Mouse (Mus musculus) lung, postnatal 4 days (tissue): ENCODE data around the gene Stx1b.
"Not testable (repeated sequence)": the region's sequence is repeated elsewhere in the genome, so short reads cannot be mapped to it uniquely, and the experiment has no call there.

Experiments used
- DNase-seq, 2 experiments: peaks; one replicate each; pipeline ENCODE4 v3.0.0; 2021

Gene Stx1b

DNA sequence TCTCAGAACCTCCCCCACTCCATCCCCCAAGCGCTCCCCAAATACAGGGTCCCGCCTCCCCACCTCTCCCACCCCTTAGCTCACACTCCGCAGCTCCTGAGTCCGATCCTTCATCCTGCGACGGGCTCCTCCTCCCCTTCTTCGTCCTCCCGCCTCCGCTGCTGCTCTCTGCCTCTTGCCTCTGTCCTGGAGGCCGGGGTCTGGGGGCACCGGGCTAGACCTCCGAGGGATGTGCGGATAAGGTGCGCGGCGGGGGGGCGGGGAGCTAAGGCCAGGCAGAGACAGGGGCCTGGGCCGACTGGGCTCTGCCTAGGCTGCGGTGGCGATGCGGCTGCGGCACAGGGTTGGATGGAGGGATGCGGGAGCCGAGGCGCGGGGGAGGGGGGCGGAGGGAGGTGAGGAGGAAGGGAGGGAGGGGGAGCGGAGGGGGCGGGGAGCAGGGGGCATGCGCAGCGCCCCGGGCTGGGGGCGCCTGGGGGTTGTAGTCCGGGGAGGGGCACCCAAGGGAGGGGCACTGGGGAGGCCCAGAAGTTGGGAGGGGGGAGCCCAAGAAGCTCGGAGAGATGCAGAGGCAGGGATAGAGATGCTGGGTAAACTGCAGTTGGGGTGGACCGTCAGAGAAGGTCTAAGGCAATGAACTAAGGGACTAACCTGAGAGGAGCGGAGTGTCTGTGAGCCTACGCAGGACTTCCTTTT is at the start of gene Stx1b, which contains the start of gene Stx4a:
Gene Stx1b (minus strand): TSS at position 374 of the 696 bp plus-strand sequence.
Gene Stx4a (plus strand): TSS at position 119 of the 696 bp plus-strand sequence.
- DNase-seq = no peak

DNA sequence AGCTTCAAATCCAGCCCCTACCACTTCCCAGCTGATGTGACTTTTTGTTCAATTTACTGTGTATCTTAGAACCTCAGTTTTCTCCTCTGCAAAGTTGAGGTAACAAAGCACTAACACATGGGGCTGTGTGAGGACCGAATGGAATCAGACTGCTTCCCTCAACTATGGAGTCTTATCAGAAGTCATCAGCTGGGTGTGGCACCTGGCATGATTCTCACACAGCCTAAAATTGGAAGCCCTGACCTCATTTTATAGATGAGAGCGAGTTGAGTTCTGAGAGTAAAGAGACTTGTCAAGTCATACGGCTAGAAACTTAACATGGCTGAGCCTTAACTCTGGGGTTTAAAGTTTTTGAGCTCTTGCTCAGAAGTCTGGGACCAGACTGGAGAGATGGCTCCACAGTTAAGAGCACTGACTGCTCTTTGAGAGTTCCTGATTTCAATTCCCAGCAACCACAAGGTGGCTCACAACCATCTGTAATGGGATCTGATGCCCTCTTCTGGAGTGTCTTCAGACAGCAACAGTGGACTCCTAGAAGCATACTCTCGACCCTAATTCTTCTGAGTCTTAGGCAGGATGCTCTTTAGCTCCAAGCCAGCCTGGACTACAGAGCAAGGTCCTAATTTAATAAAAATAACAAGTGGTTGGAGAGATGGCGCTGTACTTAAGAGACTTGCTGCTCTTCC is 45.9 kb upstream of the Stx1b start:
- DNase-seq = no peak

- DNase-seq = no peak
Observed at GRCm38 (mm10) chr7:127869149-127869810, 44.9 kb upstream of the Stx1b start.

- no peak for DNase-seq
Observed at GRCm38 (mm10) chr7:127867641-127868040, 43.3 kb upstream of the Stx1b start.

GRCm38 (mm10) chr7:127866434-127866833 is 42.1 kb upstream of the Stx1b start:
- DNase-seq = no peak

DNA sequence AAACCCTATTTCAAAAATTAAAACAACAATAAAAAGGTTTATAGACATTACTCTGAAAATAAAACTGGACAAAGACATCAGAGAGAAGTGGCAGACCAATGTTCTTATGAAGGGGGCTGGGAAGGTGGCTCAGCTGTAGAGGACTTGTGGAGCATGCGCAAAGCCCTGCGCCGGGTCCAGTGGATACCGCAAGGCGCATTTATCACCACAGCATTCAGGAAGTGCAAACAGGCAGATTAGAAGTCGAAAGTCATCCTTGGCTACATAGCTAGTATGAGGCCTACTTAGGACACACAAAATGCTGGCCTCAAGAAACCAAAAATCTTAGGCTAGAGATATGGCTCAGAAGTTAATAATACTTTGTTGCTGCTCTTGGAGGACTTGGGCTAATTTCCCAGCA is 33.9 kb upstream of the Stx1b start:
- no peak for DNase-seq

GRCm38 (mm10) chr7:127850906-127851305 is 26.6 kb upstream of the Stx1b start:
- DNase-seq = no peak

DNA sequence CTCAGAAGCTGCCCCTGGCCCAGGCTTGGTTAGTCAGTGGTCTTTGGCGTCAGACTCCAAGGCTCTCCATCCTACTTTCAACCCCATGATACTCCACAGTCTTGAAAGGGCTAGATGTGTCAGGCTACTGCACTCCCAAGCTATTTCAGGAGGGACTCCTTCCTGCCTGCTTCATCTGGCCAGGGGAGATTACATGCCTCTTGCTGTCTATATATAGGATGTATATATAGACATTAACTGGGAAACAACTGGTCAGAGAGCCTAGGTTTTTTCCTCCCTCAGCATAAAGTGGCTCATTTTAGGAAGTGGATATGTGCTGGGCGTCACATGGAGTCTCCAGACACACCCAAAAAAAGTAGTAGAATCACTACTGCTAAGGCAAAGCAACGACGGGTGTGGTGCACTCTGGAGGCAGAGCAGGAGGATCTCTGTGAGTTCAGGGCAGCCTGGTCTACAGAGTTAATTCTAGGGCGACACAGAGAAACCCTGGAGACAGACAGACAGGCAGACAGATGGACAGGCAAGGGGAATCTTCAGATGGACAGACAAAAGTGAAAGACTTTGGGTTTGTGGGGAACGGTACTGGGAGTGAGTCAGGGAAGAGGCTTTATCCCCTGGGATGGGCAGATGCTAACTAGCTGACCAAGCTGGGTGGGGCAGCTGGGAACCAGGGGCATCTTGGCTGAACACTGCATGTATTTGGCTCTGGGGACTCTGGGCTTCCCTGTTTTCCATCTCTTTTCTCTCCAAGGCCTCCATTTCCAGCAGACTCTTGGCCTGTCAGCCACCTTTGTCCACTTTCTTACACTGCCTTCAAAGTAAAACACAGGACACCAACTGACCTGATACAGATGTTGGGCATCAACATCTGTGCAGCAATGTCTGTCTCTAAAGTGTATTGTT is 25.9 kb upstream of the Stx1b start:
- DNase-seq = no peak

GRCm38 (mm10) chr7:127842001-127842718 is 17.8 kb upstream of the Stx1b start:
- peak; percentile 85 to 86 for DNase-seq

DNA sequence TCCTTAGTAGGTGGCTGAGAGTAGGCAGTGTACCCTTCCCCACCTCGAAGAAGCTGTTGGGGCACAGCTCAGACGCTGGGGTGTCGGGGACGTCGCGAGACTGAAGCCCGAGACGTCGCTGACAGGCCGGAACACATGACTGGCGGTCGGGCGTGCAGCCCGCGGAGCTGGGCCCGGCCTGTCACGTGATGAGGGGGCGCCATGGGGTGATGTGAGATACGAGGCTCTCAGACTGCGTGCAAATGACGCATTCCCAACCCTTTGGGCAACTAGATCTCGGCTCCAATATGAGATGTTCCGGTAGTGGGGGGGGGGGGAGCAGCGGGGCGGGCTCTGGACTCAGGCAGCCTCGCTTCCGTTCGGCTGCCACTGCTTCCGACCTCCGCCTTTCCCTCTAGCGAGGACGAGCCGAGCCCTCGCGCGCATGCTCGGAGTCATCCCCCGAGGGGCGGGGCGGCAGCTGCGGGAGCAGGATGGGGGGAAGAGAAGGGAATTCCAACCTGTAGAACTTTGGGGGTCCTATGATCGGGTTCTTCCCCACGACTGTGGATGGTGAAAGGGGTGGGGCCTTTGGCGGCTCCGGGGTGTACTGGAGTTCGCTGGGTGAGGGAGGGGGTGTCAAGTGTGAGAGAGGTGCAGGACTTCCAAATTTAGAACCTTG is 17.1 kb upstream of the Stx1b start:
- DNase-seq = peak; percentile 95 to 98

DNA sequence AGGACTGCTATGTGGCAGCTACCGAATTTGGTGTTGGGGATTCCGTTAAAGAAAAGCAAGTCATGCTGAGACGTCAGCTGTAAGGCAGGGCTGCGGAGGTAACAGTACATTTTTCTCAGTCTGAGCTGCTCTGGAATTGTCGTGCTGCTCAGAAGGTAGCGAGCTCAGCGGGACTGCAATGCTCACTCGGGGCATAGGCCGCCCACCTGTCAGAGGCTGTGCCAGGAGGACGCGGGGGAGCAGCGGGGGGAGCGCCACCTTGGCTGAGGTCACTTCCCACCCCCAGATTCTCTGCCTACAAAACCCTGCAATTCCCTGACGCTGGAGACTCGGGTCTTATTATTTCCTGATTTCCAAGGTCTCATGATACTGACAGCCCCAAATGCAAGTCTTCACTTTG is 16.5 kb upstream of the Stx1b start:
- DNase-seq = peak in 1 of 2 experiments; percentile 68

DNA sequence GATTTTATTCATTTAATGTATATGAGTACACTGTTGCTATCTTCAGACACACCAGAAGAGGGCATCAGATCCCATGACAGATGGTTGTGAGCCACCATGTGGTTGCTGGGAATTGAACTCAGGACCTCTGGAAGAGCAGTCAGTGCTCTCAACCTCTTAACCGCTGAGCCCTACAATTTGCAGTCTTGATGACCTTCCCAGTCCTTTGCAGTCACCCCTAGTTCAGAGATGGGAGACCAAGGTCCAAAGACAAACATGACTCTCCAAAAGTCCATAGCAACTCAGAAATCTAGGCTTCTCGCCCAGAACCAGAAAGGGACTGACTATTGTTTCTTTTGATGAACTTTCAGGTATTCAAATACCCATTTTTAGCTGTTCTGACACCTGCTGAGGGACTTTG is 15.7 kb upstream of the Stx1b start:
- not testable (repeated sequence) for DNase-seq

DNA sequence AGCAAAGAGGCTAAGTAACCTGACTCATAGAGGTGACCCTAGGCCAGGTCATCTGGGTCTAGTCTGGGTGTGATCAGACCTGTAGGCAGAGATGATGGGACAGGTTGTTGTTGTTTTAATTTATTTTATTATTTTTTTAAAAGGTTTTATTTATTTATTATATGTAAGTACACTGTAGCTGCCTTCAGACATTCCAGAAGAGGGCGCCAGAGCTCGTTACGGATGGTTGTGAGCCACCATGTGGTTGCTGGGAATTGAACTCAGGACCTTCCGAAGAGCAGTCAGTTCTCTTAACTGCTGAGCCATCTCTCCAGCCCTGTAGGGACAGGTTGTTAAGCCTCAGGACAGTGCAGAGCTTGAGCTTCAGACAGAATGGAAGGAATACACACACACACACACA is 13.5 kb upstream of the Stx1b start:
- not testable (repeated sequence) for DNase-seq

DNA sequence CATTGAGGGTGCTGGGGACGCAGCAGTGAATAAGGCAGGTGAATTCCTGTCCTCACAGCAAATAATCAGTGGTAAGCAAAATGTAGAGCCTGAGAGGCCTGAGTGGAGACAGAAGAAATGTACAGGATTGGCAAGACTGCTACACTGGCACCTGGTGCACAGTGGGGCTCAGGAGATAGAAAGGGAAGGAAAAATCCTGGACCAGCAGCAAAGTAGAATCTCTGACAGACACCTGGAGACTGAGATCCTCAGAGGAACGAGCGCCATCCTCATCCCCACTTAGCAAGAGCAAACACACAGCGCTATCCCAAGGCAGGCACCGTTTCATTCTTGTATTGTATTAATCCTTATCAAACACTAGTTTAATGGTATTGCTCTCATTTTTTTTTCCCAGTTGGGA is 13.1 kb upstream of the Stx1b start:
- DNase-seq = no peak

- no peak for DNase-seq
Observed at GRCm38 (mm10) chr7:127835550-127835949, 11.2 kb upstream of the Stx1b start.

- DNase-seq = no peak
Observed at GRCm38 (mm10) chr7:127823236-127824171, 845 bp downstream of the Stx1b start.

- DNase-seq = no peak
Observed at GRCm38 (mm10) chr7:127822494-127822893, 1.9 kb downstream of the Stx1b start.

DNA sequence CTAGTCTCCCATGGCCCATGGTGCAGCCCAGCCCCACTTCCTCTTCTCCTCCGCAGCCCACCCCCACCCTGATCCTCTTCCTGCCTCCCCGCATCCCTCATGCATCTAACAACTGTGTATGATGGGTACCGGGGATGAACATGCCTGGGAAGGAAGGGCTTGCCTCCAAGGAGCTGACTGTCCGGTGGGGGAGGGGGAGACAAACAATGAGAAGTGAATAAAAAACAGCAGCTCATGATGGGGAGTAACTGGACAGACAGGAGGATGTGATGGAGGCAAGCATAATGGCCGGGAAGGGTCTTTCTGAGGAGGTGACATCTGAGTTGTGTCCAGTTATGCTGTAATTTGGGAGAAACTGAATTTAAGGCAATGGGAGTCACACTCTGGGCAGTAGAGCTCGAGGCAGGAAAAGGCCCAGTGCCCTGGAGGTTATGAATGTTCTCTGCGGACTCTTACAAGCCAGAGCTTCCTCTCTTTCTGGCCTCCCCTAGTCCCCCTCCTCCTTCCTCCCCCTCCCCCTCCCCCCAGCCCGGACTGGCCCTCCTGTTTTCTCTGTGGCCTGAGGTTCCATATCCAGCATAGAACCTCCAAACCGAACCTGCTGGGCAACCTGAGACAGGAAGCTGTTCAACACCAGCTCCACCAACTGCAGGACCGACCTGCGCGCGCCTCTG is 3.4 kb downstream of the Stx1b start:
- DNase-seq = no peak

DNA sequence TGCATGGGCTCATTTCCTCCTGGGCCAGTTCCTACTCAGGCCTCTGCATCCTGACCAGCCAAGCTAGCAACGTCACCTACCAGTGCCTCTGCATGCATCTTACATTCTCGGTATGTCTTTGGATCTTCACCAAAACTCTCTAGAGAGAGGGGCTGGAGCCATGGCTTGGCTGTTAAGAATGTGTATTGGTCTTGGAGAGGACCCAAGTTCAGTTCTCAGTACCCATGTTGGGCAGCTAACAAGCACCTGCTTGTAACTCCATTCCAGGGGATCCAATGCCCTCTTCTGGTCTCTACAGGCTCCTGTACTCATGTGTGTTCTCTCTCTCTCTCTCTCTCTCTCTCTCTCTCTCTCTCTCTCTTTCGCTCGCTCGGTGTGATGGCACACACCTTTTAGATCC is 6.6 kb downstream of the Stx1b start:
- DNase-seq = no peak

GRCm38 (mm10) chr7:127817053-127817452 is 7.3 kb downstream of the Stx1b start:
- no peak for DNase-seq
